Mouse (Mus musculus) urinary bladder, postnatal 0 days (tissue): ENCODE results near the gene 1700067K01Rik. TPM values are rescaled to one million over a fixed set of nuclear protein-coding genes. Genes with fewer than 3 reads are reported as not detected.

Source experiments
- microRNA counts: library from miRNA; unstranded; fragments of <30 nt; microRNA quantifications from one replicate; lab custom pipeline; 2016
- microRNA-seq: library from miRNA; unstranded; fragments of <30 nt; microRNA quantifications from one replicate; pipeline ENCODE4, GENCODE M21; 2016
- polyA plus RNA-seq: library from polyadenylated mRNA; unstranded; fragments of >200 nt; fragmentation: Nextera tagmentation; extraction: Ambion mirVana; gene quantifications from 2 replicates; pipeline ENCODE4 v1.2.1, GENCODE M21; 2015

1700067K01Rik gene
- polyA plus RNA-seq, result 0.39 and 0.48 TPM in 2 replicates

GRCm38 (mm10) chr8:84001281-84002000 lies at the start of gene 1700067K01Rik:
Gene 1700067K01Rik (plus strand): TSS chr8:84001502.

GRCm38 (mm10) chr8:83955106-83955957 lies 46.0 kb upstream of the 1700067K01Rik start, which contains the start of the genes Gm10644 and Asf1b:
Gene Gm10644 (minus strand): TSS chr8:83955205.
Gene Asf1b (plus strand): TSS chr8:83955507.

GRCm38 (mm10) chr8:83972150-83973120 lies 28.9 kb upstream of the 1700067K01Rik start, which contains the start of gene Prkaca:
Gene Prkaca (plus strand): TSS chr8:83972993.

GRCm38 (mm10) chr8:83997511-83998141 lies 3.7 kb upstream of the 1700067K01Rik start, which contains the start of gene Samd1:
Gene Samd1 (plus strand): TSS chr8:83997672.

GRCm38 (mm10) chr8:84011705-84012498 lies 10.6 kb downstream of the 1700067K01Rik start, which contains the start of gene 2210011C24Rik:
Gene 2210011C24Rik (minus strand): TSS chr8:84012171.

GRCm38 (mm10) chr8:84021096-84021495 lies 19.8 kb downstream of the 1700067K01Rik start, which contains the start of gene Palm3:
Gene Palm3 (plus strand): TSS chr8:84021471.

GRCm38 (mm10) chr8:84042066-84042947 lies 41.0 kb downstream of the 1700067K01Rik start, which contains the start of gene Il27ra:
Gene Il27ra (minus strand): TSS chr8:84042589.

GRCm38 (mm10) chr8:84044900-84045299 lies 43.6 kb downstream of the 1700067K01Rik start, which contains the start of gene Rln3:
Gene Rln3 (minus strand): TSS chr8:84045000.

MicroRNAs within 50 kb of the gene (microRNA counts, 519-probe panel; counts per million panel counts)
- not detected for microRNA mmu-miR-1199 (lab: Ali Mortazavi, UCI)

Small RNA genes lying within 50 kb of the gene (microRNA-seq; reads per million reads assigned to microRNA genes)
- gene Mir1199, result not detected
- gene Mir8111, result 4.6 reads per million, percentile 9 among the genes with 10 or more reads in this experiment

Other genes with a start within 250 kb of the 1700067K01Rik start
- 9.2 and 10.4 TPM in 2 replicates for gene Adgrl1, start 101.4 kb upstream of the 1700067K01Rik start, polyA plus RNA-seq
- 0.06 and 0.17 TPM in 2 replicates for gene Gm10644, start 46.3 kb upstream of the 1700067K01Rik start, polyA plus RNA-seq
- gene Asf1b, start 46.0 kb upstream of the 1700067K01Rik start, polyA plus RNA-seq, result 14.0 and 18.6 TPM in 2 replicates
- gene Prkaca, start 28.5 kb upstream of the 1700067K01Rik start, polyA plus RNA-seq, result 63.1 and 68.1 TPM in 2 replicates
- gene Samd1, start 3.8 kb upstream of the 1700067K01Rik start, polyA plus RNA-seq, result 3.5 and 4.3 TPM in 2 replicates
- 0.43 and 0.60 TPM in 2 replicates for gene 2210011C24Rik, start 10.7 kb downstream of the 1700067K01Rik start, polyA plus RNA-seq
- gene Palm3, start 20.0 kb downstream of the 1700067K01Rik start, polyA plus RNA-seq, result 0.47 and 1.3 TPM in 2 replicates
- 0.53 and 0.96 TPM in 2 replicates for gene Il27ra, start 41.1 kb downstream of the 1700067K01Rik start, polyA plus RNA-seq
- gene Rln3, start 43.5 kb downstream of the 1700067K01Rik start, polyA plus RNA-seq, result not detected in 2 replicates
- 0.82 and 0.94 TPM in 2 replicates for gene Gm10643, start 63.6 kb downstream of the 1700067K01Rik start, polyA plus RNA-seq
- 3.1 and 3.3 TPM in 2 replicates for gene Rfx1, start 65.3 kb downstream of the 1700067K01Rik start, polyA plus RNA-seq
- 3.0 and 3.2 TPM in 2 replicates for gene Dcaf15, start 103.3 kb downstream of the 1700067K01Rik start, polyA plus RNA-seq
- gene Podnl1, start 124.5 kb downstream of the 1700067K01Rik start, polyA plus RNA-seq, result 0.16 and 0.22 TPM in 2 replicates
- 14.8 and 15.7 TPM in 2 replicates for gene Cc2d1a, start 146.4 kb downstream of the 1700067K01Rik start, polyA plus RNA-seq
- gene 4930432K21Rik, start 146.5 kb downstream of the 1700067K01Rik start, polyA plus RNA-seq, result 0.16 and 0.50 TPM in 2 replicates
- gene Nanos3, start 183.7 kb downstream of the 1700067K01Rik start, polyA plus RNA-seq, result 1.1 and 1.3 TPM in 2 replicates
- gene Zswim4, start 235.6 kb downstream of the 1700067K01Rik start, polyA plus RNA-seq, result 5.2 and 5.8 TPM in 2 replicates
- 269 and 288 TPM in 2 replicates for gene D8Ertd738e, start 248.2 kb downstream of the 1700067K01Rik start, polyA plus RNA-seq